Mouse (Mus musculus): ENCODE results near the gene Tmcc1.
"Not testable (repeated sequence)": the region's sequence is repeated elsewhere in the genome, so short reads cannot be mapped to it uniquely, and the experiment has no call there.

Gene Tmcc1

DNA sequence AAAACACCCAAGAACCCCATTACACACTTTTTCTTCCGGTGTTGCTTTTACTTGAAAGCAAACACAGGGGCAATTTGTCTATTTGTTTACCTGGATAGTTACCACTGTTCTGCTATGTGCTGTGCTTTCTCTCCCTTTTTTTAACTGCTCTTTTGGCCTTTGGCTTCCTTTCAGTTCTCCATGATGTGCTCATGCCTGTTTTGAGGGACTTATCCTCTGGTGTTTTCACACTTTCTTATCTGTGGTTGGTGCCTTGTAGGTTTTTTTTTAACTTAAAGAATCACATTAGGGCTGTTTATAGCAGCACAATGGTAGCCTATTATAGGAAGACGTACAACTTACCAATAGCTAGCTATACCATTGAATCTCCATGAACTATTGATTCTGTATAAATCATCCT is 51.6 kb downstream of the Tmcc1 start:
- DNase-seq, result no peak

- DNase-seq, result no peak
Observed at GRCm38 (mm10) chr6:116140782-116141181, 52.5 kb downstream of the Tmcc1 start.

DNA sequence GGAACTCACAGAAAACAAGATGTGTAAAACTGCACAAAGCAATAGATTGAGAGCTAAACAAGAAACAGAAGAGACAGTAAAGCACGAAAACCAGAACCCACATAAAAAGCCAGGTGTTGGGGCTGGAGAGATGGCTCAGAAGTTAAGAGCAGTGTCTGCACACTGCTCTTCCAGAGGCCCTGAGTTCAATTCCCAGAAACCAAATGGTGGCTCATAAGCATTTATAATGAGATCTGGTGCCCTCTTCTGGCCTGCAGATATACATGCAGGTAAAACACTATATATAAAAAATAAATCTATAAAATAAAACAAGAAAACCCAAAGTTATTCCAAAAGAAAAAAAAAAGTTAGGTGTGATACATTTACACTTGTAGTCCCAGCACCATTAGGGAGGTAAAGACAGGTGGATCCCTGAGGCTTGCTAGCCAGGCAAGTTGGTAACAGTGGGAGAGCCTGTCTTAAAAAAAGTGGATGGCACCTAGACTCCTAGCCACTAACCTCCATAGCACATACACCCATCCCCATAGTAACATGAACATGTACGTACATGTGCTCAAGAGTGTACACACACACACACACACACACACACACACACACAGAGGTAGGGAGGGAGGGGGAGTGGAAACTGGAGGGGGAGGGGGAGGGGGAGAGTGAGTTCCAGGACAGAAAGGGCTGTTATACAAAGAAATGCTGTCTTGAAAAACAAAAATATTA is 54.0 kb downstream of the Tmcc1 start:
- peak; percentile 19 for DNase-seq

- peak; percentile 37 for DNase-seq
Observed at GRCm38 (mm10) chr6:116135971-116136632, 57.2 kb downstream of the Tmcc1 start.

DNA sequence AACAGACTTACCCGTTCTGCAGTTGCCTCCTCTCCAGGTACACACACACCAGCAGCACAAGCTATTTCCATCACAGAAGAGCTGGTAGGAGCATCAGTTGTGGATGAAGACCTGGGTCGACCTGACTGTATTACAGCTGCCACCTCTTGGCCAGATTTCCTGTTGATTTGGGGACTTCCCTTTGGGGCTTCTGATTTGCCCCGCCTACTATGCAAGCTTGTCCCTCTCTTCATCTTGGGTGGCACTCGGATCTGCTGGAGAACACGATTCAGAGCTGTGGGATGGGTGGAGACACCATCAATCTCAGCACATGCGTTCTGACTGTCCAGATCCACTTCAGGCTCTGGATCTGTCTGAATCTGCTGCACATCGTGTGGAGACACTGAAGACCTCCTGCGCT is 59.5 kb downstream of the Tmcc1 start:
- no peak for DNase-seq

DNA sequence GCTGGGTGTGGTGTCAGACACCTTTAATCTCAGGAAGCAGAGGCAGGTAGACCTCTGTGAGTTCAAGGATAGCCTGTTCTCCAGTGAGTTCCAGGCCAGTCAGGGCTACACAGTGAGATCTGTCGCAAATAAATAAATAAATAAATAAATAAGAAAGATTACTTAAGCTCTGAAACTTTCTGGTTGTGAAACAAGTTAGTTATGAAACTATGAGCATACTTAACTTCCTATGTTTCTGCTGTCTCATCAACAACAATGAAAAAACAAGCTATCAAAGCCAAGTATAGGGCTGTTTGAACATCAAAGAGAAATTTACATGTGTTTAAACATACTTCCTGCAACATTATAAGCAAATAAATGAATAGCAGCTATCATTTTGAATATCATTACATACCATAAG is 61.5 kb downstream of the Tmcc1 start:
- DNase-seq, result no peak

GRCm38 (mm10) chr6:116128710-116129109 is 64.6 kb downstream of the Tmcc1 start:
- DNase-seq, result peak; percentile 50

DNA sequence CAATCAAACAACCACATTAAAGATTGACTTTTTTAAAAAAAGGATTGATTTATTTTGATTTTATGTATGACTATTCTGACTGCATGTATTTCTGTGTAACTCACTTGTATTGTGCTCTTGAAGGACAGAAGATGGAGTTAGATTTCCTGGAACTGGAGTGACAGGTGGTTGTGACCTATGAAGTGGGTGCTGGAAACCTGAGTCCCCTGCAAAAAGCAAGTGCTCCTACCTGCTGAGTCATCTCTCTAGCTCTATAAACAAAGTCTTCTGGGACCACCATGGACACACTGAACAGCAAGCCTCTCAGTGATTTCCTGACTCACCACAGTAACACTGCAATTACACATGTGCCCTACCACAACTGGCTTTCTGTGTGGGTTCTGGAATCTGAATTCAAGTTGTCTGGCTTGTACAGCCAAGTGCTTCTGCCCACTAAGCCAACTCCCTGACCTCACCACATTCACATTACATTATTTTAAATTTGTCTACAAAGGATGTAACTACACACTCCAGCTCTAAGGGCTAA is 65.3 kb downstream of the Tmcc1 start:
- DNase-seq, result no peak

DNA sequence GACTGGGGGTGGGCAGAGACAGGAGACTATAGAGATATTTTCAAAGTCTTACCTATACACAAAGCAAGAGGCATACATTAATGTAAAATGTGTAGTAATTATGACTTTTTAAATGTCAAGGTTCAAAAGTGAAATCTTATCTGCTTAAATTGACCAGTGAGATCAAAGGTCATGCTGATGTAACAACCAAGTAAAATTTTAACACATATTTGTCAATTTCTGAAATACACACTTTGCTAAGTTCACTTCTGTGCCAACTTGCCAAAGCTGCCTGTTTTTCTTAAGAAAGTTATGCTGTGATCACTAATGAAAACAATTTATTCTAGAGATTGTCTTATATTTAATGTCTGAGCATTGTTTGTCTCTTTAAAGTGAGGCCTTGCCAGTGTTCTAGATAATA is 66.7 kb downstream of the Tmcc1 start:
- DNase-seq, result no peak

- no peak for DNase-seq
Observed at GRCm38 (mm10) chr6:116122881-116123280, 70.4 kb downstream of the Tmcc1 start.

GRCm38 (mm10) chr6:116119669-116120068 is 73.6 kb downstream of the Tmcc1 start:
- no peak for DNase-seq

DNA sequence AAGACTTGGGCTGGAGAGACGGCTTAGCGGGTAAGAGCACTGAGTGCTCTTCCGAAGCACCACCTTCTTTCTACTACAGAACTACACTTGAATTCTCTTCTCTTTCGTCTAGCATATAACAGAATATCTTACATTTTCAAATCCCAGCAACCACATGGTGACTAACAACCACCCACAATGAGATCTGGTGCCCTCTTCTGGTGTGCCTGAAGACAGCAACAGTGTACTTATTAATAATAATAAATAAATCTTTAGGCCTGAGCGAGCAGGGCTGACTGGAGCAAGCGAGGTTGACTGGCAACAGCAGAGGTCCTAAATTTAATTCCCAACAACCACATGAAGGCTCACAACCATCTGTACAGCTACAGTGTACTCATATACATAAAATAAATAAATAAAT is 76.7 kb downstream of the Tmcc1 start:
- not testable (repeated sequence) for DNase-seq

DNA sequence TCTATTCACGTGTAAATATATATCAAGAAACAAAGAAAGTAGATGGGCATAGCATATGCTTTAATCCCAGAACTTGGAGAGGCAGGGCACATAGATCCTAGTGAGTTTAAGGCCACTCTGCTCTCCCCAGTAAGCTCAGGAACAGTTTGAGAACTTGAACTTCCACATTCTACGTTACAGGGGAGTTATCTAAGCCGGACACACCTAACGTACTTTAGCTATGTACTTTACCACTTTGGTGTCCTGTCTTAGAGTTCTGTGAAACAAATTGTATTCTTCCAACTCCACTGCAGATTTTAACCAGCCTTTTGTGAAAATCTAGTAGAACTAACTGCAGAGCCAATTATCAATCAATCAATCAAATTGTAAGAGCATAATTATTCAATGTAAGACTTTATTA is 82.7 kb downstream of the Tmcc1 start:
- no peak for DNase-seq

DNA sequence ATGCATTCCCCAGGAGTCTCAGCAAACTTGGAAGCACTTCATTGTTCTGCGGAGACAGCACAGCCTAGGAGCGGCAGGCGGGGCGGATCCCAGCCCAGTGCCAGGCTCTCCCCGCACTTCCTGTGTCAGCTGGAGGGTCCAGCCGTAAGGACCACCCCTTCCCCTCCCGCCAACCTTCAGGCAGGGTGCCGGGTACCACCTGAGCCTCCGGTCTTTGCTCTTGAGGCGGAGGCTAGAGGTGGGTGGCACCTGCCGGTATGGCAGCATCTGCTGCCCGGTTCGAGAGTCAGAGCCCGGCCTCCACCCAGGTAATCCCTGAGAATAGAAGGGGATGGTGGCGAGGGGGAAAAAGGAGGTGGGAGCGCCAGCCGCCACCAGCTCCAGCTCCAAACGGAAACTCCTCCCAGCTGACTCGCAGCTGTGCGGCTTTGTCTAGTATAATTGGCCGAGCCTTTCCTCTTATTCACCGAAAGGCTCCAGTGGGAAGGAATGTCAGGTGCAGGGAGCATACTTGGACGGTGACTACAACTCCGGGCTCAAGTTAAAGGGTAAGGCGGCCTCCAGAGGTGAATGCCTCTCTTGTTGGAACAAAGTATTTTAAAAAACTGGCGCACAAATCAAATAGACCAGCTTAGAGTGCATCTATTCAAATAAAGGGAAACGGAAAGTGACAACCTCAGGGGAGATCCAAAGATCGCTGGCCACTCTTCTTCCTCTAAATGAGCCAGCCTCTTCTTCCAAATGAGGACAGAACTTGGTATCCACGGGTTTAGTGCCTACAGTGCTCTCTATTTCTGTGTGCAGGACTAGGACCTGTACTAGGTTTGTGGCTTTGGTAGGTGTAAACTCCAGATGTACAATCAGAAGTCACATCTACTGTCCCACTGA is 85.6 kb downstream of the Tmcc1 start:
- DNase-seq, result peak; percentile 63

DNA sequence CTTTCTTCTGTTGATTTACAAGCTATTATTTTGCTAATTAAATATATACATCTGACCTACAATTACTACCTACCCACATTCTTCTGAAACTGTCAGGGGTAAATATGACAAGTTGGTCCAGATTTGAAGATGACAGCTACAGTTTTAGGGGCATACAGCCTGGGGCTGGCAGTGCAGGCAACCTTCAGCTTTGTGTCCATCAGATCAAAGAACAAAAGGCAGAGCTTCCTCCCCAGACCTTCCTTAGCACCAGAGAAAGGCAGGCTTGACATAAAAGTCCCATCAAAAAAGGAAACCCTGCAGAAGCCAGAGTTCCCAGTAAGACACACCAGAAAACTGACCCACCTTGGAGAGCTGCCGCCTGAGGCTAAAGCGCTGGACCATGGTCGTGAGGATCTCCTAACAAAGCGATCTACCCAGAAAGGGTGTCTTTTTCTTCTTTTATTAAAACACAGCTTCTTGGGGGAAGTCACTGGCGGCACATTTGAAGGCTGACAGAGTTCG is 86.3 kb downstream of the Tmcc1 start:
- DNase-seq, result no peak

- no peak for DNase-seq
Observed at GRCm38 (mm10) chr6:116097579-116097978, 95.7 kb downstream of the Tmcc1 start.

DNA sequence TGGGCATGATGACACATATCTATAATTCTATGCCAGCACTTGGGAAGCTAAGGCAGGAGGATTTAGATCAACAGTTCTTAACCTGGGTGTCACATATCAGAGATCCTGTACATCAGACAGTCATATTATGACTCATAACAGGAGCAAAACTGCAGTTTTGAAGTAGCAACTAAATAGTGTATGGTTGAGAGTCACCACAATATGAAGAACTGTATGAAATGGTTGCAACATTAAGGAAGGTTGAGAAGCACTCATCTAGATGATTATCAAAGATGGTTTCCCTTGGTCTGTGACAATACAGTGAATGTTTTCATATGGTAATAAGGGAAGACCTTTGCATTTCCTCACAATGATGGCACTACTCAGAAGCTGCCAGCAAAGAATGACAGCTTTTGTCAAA is 103.9 kb downstream of the Tmcc1 start:
- no peak for DNase-seq

DNA sequence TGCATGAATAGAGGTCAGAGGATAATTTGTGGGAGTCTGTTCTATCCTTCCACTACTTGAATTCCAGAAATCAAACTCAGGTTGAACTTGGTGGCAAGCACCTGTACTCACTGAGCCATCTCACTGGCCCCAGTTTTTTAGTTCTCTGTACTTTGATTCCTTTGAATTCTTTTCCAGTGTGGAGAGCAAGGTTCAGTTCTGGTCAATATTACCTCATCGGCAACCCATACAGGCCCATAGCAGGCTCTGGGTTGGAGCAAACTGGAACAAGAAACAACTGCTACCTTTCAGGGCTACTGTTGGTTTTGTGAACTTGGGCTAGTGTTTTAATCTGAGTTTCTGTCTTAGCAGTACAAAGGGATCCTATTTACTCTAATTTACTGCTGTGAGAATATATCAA is 107.2 kb downstream of the Tmcc1 start:
- DNase-seq, result no peak

DNA sequence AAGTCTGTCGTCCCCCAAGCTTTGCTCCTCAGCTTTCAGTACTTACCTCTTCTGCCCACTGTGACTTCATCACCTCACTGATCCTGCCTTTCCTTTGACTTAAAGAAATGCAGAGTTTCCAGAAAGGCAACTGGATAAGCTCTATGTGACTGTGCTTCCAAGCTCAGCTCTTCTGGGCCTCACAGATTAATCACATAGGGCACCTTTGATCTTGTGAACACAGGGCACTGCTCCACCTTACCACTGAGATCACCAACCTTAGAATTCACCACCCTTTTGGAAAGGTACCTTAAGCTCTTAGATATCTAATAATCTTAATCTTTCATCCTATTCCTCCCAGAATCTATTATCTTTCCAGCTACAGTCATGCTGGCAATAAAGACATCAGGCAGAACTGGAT is 111.0 kb downstream of the Tmcc1 start:
- DNase-seq, result no peak

- DNase-seq, result no peak
Observed at GRCm38 (mm10) chr6:116081375-116081774, 111.9 kb downstream of the Tmcc1 start.

GRCm38 (mm10) chr6:116080756-116081155 is 112.5 kb downstream of the Tmcc1 start:
- DNase-seq, result no peak

GRCm38 (mm10) chr6:116077608-116078007 is 115.7 kb downstream of the Tmcc1 start:
- DNase-seq, result no peak

- DNase-seq, result no peak
Observed at GRCm38 (mm10) chr6:116074892-116075291, 118.4 kb downstream of the Tmcc1 start.

All from lung, postnatal 14 days (tissue).